Comparison of ENCODE assay signal across 20 mouse cellular contexts in genomic region chr4:13239459-13240002, GRCm38 (mm10).
A peak's percentile ranks its signal among the peaks of the same experiment; 100 is the strongest.
DNase-seq lines count a peak whose midpoint lies in the region; ATAC-seq lines count a peak whose summit lies in the region.
"Had no signal": no experiment of that assay in that cellular context is flagged by ENCODE, and none has a peak within 500 bp of the region (broad histone marks: within the 10 kb centered on the region; RNA-seq: fewer than 3 reads in every experiment).

No protein-coding gene starts in this region.

- peak; percentile 22; the same call in 1 of the 2 replicates for ATAC-seq in heart, embryonic 12.5 days (ENCODE audit: insufficient number of reproducible peaks, low FRiP score)
- ATAC-seq: forebrain, embryonic 14.5 days; hindbrain, embryonic 16.5 days; intestine, postnatal 0 days had no signal

- peak overlapping the region; percentile 33; the same call in 1 of the 2 replicates for H3K27ac ChIP-seq in heart, embryonic 12.5 days (ENCODE audit: poor library complexity, severe bottlenecking)
- peak overlapping the region; percentile 1; the same call in 1 of the 2 replicates for H3K27ac ChIP-seq in limb, embryonic 10.5 days
- H3K27ac ChIP-seq: limb, embryonic 12.5 days; liver, embryonic 13.5 days; midbrain, embryonic 12.5 days; neural tube, embryonic 12.5 days had no signal

- H3K4me3 ChIP-seq in heart, embryonic 12.5 days: no peak overlapping the region
- H3K4me3 ChIP-seq in limb, embryonic 10.5 days: no peak overlapping the region
- H3K4me3 ChIP-seq: kidney, embryonic 15.5 days; limb, embryonic 12.5 days; liver, embryonic 13.5 days; midbrain, embryonic 12.5 days; neural tube, embryonic 12.5 days had no signal

- H3K36me3 ChIP-seq in heart, embryonic 12.5 days: no peaks in the 10 kb centered on the region
- no peaks in the 10 kb centered on the region for H3K36me3 ChIP-seq in limb, embryonic 10.5 days
- H3K36me3 ChIP-seq: kidney, embryonic 15.5 days; limb, embryonic 12.5 days; liver, embryonic 13.5 days; midbrain, embryonic 12.5 days; neural tube, embryonic 12.5 days had no signal

- no peak overlapping the region for H3K9ac ChIP-seq in heart, embryonic 12.5 days
- H3K9ac ChIP-seq: kidney, embryonic 15.5 days; limb, embryonic 12.5 days; liver, embryonic 13.5 days; midbrain, embryonic 12.5 days; neural tube, embryonic 12.5 days had no signal

- H3K27me3 ChIP-seq in heart, embryonic 12.5 days (replicated peaks): no peaks in the 10 kb centered on the region
- no peaks in the 10 kb centered on the region for H3K27me3 ChIP-seq in limb, embryonic 10.5 days (ENCODE audit: low read depth, poor library complexity, severe bottlenecking)
- H3K27me3 ChIP-seq: kidney, embryonic 15.5 days; limb, embryonic 12.5 days; liver, embryonic 13.5 days; midbrain, embryonic 12.5 days; neural tube, embryonic 12.5 days had no signal

- no peaks in the 10 kb centered on the region for H3K9me3 ChIP-seq in heart, embryonic 12.5 days (replicated peaks)
- no peaks in the 10 kb centered on the region for H3K9me3 ChIP-seq in limb, embryonic 10.5 days (replicated peaks)
- H3K9me3 ChIP-seq: kidney, embryonic 15.5 days; limb, embryonic 12.5 days; liver, embryonic 13.5 days; midbrain, embryonic 12.5 days; neural tube, embryonic 12.5 days had no signal

- H3K4me1 ChIP-seq in heart, embryonic 12.5 days (replicated peaks): peaks cover 21% of the 10 kb centered on the region
- peaks cover 46% of the 10 kb centered on the region for H3K4me1 ChIP-seq in limb, embryonic 10.5 days
- H3K4me1 ChIP-seq: liver, embryonic 13.5 days; neural tube, embryonic 12.5 days had no signal

- peak; percentile 25 for DNase-seq in 3T3-L1 (ENCODE audit: low read depth, low spot score)
- DNase-seq in embryo, embryonic 10 days (ENCODE audit: low spot score): peak; percentile 60
- DNase-seq in limb, embryonic 10.5 days (ENCODE audit: low spot score): no peak
- no peak for DNase-seq in cerebellum, postnatal 4 days (ENCODE audit: low spot score in 2 of 2)
- DNase-seq in testis, postnatal 14 days (ENCODE audit: low spot score): no peak
- no peak for DNase-seq in cerebellum, adult 18-20 months
- DNase-seq: adrenal gland, adult 2 months; cerebellum, adult 9-11 months; gastrocnemius, postnatal 10 days; kidney, postnatal 4 days; liver, embryonic 13.5 days; thymus, adult 2 months had no signal

- no peak overlapping the region for H3K4me2 ChIP-seq in heart, embryonic 12.5 days
- H3K4me2 ChIP-seq: kidney, embryonic 15.5 days; limb, embryonic 12.5 days; liver, embryonic 13.5 days; midbrain, embryonic 12.5 days; neural tube, embryonic 12.5 days had no signal

Comparison
In these comparisons a context has a peak if more than half of its experiments do, and no peak if none do; other contexts are left out.
1. DNase-seq: peak in 3T3-L1 (single experiment) and embryo, embryonic 10 days (single experiment); none in limb, embryonic 10.5 days (single experiment), cerebellum, postnatal 4 days (0 of 2), testis, postnatal 14 days (single experiment) and cerebellum, adult 18-20 months (0 of 2).